Mouse (Mus musculus) heart, postnatal 0 days (tissue): ENCODE data around the gene Tent5c.

Experiments used
- CTCF ChIP-seq: IDR thresholded peaks from 2 replicates; pipeline ENCODE4 v1.5.1; 2016; ENCODE audit warnings: antibody characterized with exemption, control low read depth, low read depth
- EP300 ChIP-seq: IDR thresholded peaks from 2 replicates; pipeline ENCODE4 v1.6.1; 2016; ENCODE audit warnings: antibody characterized with exemption, low read depth

GRCm38 (mm10) chr3:100495456-100495855, 6.3 kb upstream of the Tent5c start:
- TF ChIP-seq EP300, result no peak
- no peak for TF ChIP-seq CTCF
